Mouse (Mus musculus): ENCODE data around the gene Traf3.

DNA sequence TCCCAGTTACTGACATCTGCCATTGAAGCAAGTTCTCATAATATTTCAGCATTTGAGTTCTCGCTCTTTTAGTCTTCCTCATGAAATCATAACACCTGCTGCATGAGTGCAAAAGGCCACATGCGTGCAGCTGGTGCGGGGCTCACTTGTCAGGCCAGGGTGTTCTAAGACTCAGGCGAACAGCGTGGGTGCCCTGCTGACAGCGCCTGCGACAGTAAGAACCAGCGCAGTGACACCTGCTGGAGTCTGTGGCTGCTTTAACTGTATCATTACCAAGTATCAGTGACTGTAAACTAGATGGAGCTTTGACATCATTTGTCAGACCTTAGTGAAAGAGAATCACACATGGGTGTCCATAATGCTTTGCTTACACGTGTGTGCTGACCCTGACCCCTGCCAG lies 85.1 kb downstream of the Traf3 start:
- TF ChIP-seq EP300 (IDR thresholded peaks at IDR 0.05; ENCODE audit: insufficient read depth, low read depth, low read length) (no peak), POLR2A (IDR thresholded peaks at IDR 0.05; ENCODE audit: insufficient read depth, low read depth, low read length) (no peak), CTCF (IDR thresholded peaks at IDR 0.05) (0 out of 2 replicates have a peak, but pooled peaks have one; percentile 13)
